Mouse (Mus musculus) midbrain, embryonic 16.5 days (tissue): Measurements from ENCODE around the gene Gm49354. TPM values are rescaled to one million over a fixed set of nuclear protein-coding genes. Genes with fewer than 3 reads are reported as not detected.

Experiments
- ATAC-seq: fragments of 200-750 bp; cut with Nextera tagmentation; 2 replicates; pipeline ENCODE4 v1.8.0; 2017; ENCODE audit warnings: moderate TSS enrichment
- H3K27ac ChIP-seq: fragments of 300-500 bp; sonication (generic); 2 replicates; pipeline ENCODE4 v1.5.1; 2014; ENCODE audit warnings: mild to moderate bottlenecking, low read length, mixed read lengths
- H3K27me3 ChIP-seq: fragments of 300-500 bp; sonication (generic); 2 replicates; pipeline ENCODE4 v1.6.1; 2014; ENCODE audit warnings: low read depth, low read length, mixed read lengths; ENCODE audit not compliant: control insufficient read depth, insufficient read depth
- H3K36me3 ChIP-seq: fragments of 300-500 bp; sonication (generic); 2 replicates; pipeline ENCODE4 v1.6.1; 2014; ENCODE audit warnings: mild to moderate bottlenecking, low read length, moderate library complexity, mixed read lengths; ENCODE audit not compliant: control insufficient read depth, insufficient read depth
- H3K4me1 ChIP-seq: fragments of 300-500 bp; sonication (generic); 2 replicates; pipeline ENCODE4 v1.6.1; 2014; ENCODE audit warnings: mild to moderate bottlenecking, low read length, mixed read lengths; ENCODE audit not compliant: control insufficient read depth, insufficient read depth
- H3K4me2 ChIP-seq: fragments of 300-500 bp; sonication (generic); 2 replicates; pipeline ENCODE4 v1.6.1; 2014; ENCODE audit warnings: mild to moderate bottlenecking, low read length, mixed read lengths
- H3K4me3 ChIP-seq: fragments of 300-500 bp; sonication (generic); 2 replicates; pipeline ENCODE4 v1.5.1; 2014; ENCODE audit warnings: low read depth, mild to moderate bottlenecking, low read length, moderate library complexity, mixed read lengths
- H3K9ac ChIP-seq: fragments of 300-500 bp; sonication (generic); 2 replicates; pipeline ENCODE4 v1.6.1; 2014; ENCODE audit warnings: low read depth, low read length, mixed read lengths
- H3K9me3 ChIP-seq: fragments of 300-500 bp; sonication (generic); replicated peaks from 2 replicates; pipeline ENCODE4 v1.6.1; 2014; ENCODE audit warnings: mild to moderate bottlenecking, low read length, mixed read lengths; ENCODE audit not compliant: control insufficient read depth, poor library complexity, severe bottlenecking
- WGBS: fragments of 180-500 bp; shearing (Covaris S2); extraction: QIAGEN DNeasy Blood & Tissue Kit; methylation state at CpG from one replicate; pipeline ENCODE4 v1.1.7; 2014; 5-methylcytosine and 5-hydroxymethylcytosine counted together
- polyA plus RNA-seq: library from polyadenylated mRNA; unstranded; fragments of >200 nt; fragmentation: Nextera tagmentation; extraction: Ambion mirVana; gene quantifications from 2 replicates; pipeline ENCODE4 v1.2.1, GENCODE M21; 2015

Gm49354 gene
- polyA plus RNA-seq, 1 experiment from 2014 or later, result not detected

GRCm38 (mm10) chr13:59770847-59771246 is 11.2 kb downstream of the Gm49354 start:
- H3K4me2 ChIP-seq, result peak overlapping the region; percentile 55
- H3K9me3 ChIP-seq, result no peaks in the 10 kb centered on the region
- peak overlapping the region; percentile 96 for H3K27ac ChIP-seq
- peaks cover 30% of the 10 kb centered on the region for H3K4me1 ChIP-seq
- H3K27me3 ChIP-seq, result no peaks in the 10 kb centered on the region
- no peak for ATAC-seq
- 75% methylated on average over 9 of the region's 9 CpGs for WGBS
- H3K36me3 ChIP-seq, result peaks cover 9% of the 10 kb centered on the region
- peak overlapping the region; percentile 88 for H3K4me3 ChIP-seq
- peak overlapping the region; percentile 81; the same call in 1 of the 2 replicates for H3K9ac ChIP-seq

GRCm38 (mm10) chr13:59770164-59770562 is 11.9 kb downstream of the Gm49354 start:
- H3K27ac ChIP-seq, result peak overlapping the region; percentile 96
- ATAC-seq, result peak; percentile 88
- peak overlapping the region; percentile 81 for H3K9ac ChIP-seq
- no peaks in the 10 kb centered on the region for H3K27me3 ChIP-seq
- 0% methylated on average over 28 of the region's 28 CpGs for WGBS
- H3K9me3 ChIP-seq, result no peaks in the 10 kb centered on the region
- H3K4me2 ChIP-seq, result peak overlapping the region; percentile 55
- peaks cover 32% of the 10 kb centered on the region for H3K4me1 ChIP-seq
- H3K36me3 ChIP-seq, result peaks cover 6% of the 10 kb centered on the region
- H3K4me3 ChIP-seq, result peak overlapping the region; percentile 88

GRCm38 (mm10) chr13:59769296-59770163 is 12.5 kb downstream of the Gm49354 start, which contains the start of gene Isca1:
Gene Isca1, minus strand, starts transcription at chr13:59769810.
- Histone ChIP-seq H3K27me3 (no peaks in the 10 kb centered on the region), H3K9me3 (no peaks in the 10 kb centered on the region), H3K36me3 (peaks cover 4% of the 10 kb centered on the region), H3K4me1 (peaks cover 32% of the 10 kb centered on the region), H3K4me2 (peak within 1 kb of the TSS; percentile 85), H3K27ac (peak within 1 kb of the TSS; percentile 96), H3K4me3 (peak within 1 kb of the TSS; percentile 88), H3K9ac (peak within 1 kb of the TSS; percentile 81)
- WGBS, result under 1% methylated on average over 84 of the region's 91 CpGs
- peak; percentile 98 for ATAC-seq

- Histone ChIP-seq H3K4me3 (peak overlapping the region; percentile 88), H3K4me2 (peak overlapping the region; percentile 85), H3K27me3 (no peaks in the 10 kb centered on the region), H3K9me3 (no peaks in the 10 kb centered on the region), H3K4me1 (peaks cover 32% of the 10 kb centered on the region), H3K27ac (no peak overlapping the region), H3K36me3 (peaks cover 4% of the 10 kb centered on the region), H3K9ac (peak overlapping the region; percentile 81)
- ATAC-seq, result no peak
- 35% methylated on average over 13 of the region's 13 CpGs for WGBS
Measured at GRCm38 (mm10) chr13:59768531-59768930, 13.5 kb downstream of the Gm49354 start.

GRCm38 (mm10) chr13:59766786-59767515 is 15.1 kb downstream of the Gm49354 start:
- H3K4me1 ChIP-seq, result peaks cover 32% of the 10 kb centered on the region
- 0 out of 2 replicates have a peak, but pooled peaks cover 2% of the 10 kb centered on the region for H3K36me3 ChIP-seq
- no peaks in the 10 kb centered on the region for H3K27me3 ChIP-seq
- no peaks in the 10 kb centered on the region for H3K9me3 ChIP-seq
- H3K27ac ChIP-seq, result no peak overlapping the region
- H3K4me2 ChIP-seq, result no peak overlapping the region
- no peak overlapping the region for H3K9ac ChIP-seq
- 88% methylated on average over 11 of the region's 11 CpGs for WGBS
- H3K4me3 ChIP-seq, result no peak overlapping the region
- no peak for ATAC-seq

GRCm38 (mm10) chr13:59762791-59763190 is 19.3 kb downstream of the Gm49354 start:
- Histone ChIP-seq H3K4me2 (no peak overlapping the region), H3K4me3 (no peak overlapping the region), H3K36me3 (peaks cover 22% of the 10 kb centered on the region; the same call in 1 of the 2 replicates), H3K9me3 (no peaks in the 10 kb centered on the region), H3K27ac (no peak overlapping the region), H3K9ac (no peak overlapping the region), H3K27me3 (no peaks in the 10 kb centered on the region), H3K4me1 (peaks cover 14% of the 10 kb centered on the region)
- WGBS, result 93% methylated on average over 7 of the region's 7 CpGs
- ATAC-seq, result no peak

- Histone ChIP-seq H3K36me3 (peaks cover 26% of the 10 kb centered on the region), H3K9ac (no peak overlapping the region), H3K4me1 (no peaks in the 10 kb centered on the region), H3K4me2 (no peak overlapping the region), H3K4me3 (no peak overlapping the region), H3K9me3 (no peaks in the 10 kb centered on the region), H3K27ac (no peak overlapping the region), H3K27me3 (no peaks in the 10 kb centered on the region)
- 96% methylated on average over 7 of the region's 7 CpGs for WGBS
- no peak for ATAC-seq
Measured at GRCm38 (mm10) chr13:59756906-59757305, 25.1 kb downstream of the Gm49354 start.

GRCm38 (mm10) chr13:59750310-59750709 is 31.7 kb downstream of the Gm49354 start:
- Histone ChIP-seq H3K4me2 (no peak overlapping the region), H3K4me3 (no peak overlapping the region), H3K9me3 (no peaks in the 10 kb centered on the region), H3K9ac (no peak overlapping the region), H3K36me3 (peaks cover 3% of the 10 kb centered on the region), H3K27ac (no peak overlapping the region), H3K4me1 (no peaks in the 10 kb centered on the region), H3K27me3 (no peaks in the 10 kb centered on the region)
- no peak for ATAC-seq
- WGBS, result 88% methylated on average over 12 of the region's 12 CpGs

- Histone ChIP-seq H3K27me3 (no peaks in the 10 kb centered on the region), H3K27ac (no peak within 1 kb of the TSS), H3K4me1 (no peaks in the 10 kb centered on the region), H3K36me3 (no peaks in the 10 kb centered on the region), H3K9me3 (no peaks in the 10 kb centered on the region), H3K4me3 (no peak within 1 kb of the TSS), H3K9ac (no peak within 1 kb of the TSS), H3K4me2 (no peak within 1 kb of the TSS)
- ATAC-seq, result no peak
- 81% methylated on average over 9 of the region's 9 CpGs for WGBS
Measured at GRCm38 (mm10) chr13:59746711-59747110, 35.3 kb downstream of the Gm49354 start, which contains the start of gene 1700014D04Rik. Gene 1700014D04Rik, minus strand, starts transcription at chr13:59746752.
